Mouse (Mus musculus): Measurements from ENCODE around the gene Zfp219.

DNA sequence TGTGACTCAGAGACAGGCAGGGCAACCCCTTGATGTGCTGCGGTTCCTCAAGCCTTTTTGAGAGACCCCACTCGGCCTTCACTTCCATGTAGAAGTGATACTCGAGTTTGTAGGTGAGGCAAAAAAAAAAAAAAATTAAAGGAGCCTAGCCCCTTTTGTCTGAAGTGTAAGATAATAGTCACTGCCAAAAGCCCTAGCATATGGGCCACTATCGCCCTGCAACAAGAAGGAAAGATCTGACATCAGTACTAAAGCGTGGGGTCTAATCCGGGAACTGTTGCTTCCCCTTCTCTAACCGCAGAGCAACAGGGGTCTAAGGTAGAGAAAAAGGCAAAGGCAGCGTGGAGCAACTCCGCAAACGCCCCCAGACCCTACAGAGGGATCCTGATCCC lies 36.7 kb downstream of the Zfp219 start:
- no peak for TF ChIP-seq CTCF (IDR thresholded peaks at IDR 0.05)
- no peak for TF ChIP-seq POLR2A (IDR thresholded peaks at IDR 0.05; ENCODE audit: insufficient read depth, low read depth, low read length)
